Mouse (Mus musculus): ENCODE data around the gene Shc4.

Gene Shc4

GRCm38 (mm10) chr2:125684559-125685440, 39.1 kb downstream of the Shc4 start:
- no peak for DNase-seq

- no peak for DNase-seq
Measured at GRCm38 (mm10) chr2:125683895-125684294, 40.1 kb downstream of the Shc4 start.

- DNase-seq = no peak
Measured at GRCm38 (mm10) chr2:125681811-125682210, 42.1 kb downstream of the Shc4 start.

- peak; percentile 80 for DNase-seq
Measured at GRCm38 (mm10) chr2:125672957-125673631, 50.9 kb downstream of the Shc4 start, which contains the start of gene Eid1. Gene Eid1 (plus strand): TSS chr2:125673095.

- no peak for DNase-seq
Measured at GRCm38 (mm10) chr2:125672568-125672956, 51.4 kb downstream of the Shc4 start.

GRCm38 (mm10) chr2:125670846-125671245, 53.1 kb downstream of the Shc4 start:
- no peak for DNase-seq

GRCm38 (mm10) chr2:125667721-125668120, 56.2 kb downstream of the Shc4 start:
- DNase-seq = no peak

- no peak for DNase-seq
Measured at GRCm38 (mm10) chr2:125667184-125667583, 56.8 kb downstream of the Shc4 start.

GRCm38 (mm10) chr2:125666668-125667067, 57.3 kb downstream of the Shc4 start:
- DNase-seq = no peak

- no peak for DNase-seq
Measured at GRCm38 (mm10) chr2:125665909-125666308, 58.0 kb downstream of the Shc4 start.

GRCm38 (mm10) chr2:125665213-125665612, 58.7 kb downstream of the Shc4 start:
- no peak for DNase-seq

- DNase-seq = no peak
Measured at GRCm38 (mm10) chr2:125662517-125662916, 61.4 kb downstream of the Shc4 start.

GRCm38 (mm10) chr2:125661156-125661555, 62.8 kb downstream of the Shc4 start:
- DNase-seq = no peak

GRCm38 (mm10) chr2:125660537-125661130, 63.3 kb downstream of the Shc4 start:
- DNase-seq = no peak

- peak; percentile 49 for DNase-seq
Measured at GRCm38 (mm10) chr2:125659823-125660536, 64.0 kb downstream of the Shc4 start.

- no peak for DNase-seq
Measured at GRCm38 (mm10) chr2:125655391-125655790, 68.6 kb downstream of the Shc4 start.

GRCm38 (mm10) chr2:125653286-125653685, 70.7 kb downstream of the Shc4 start:
- DNase-seq = no peak

GRCm38 (mm10) chr2:125651563-125651962, 72.4 kb downstream of the Shc4 start:
- no peak for DNase-seq

GRCm38 (mm10) chr2:125650742-125651352, 73.1 kb downstream of the Shc4 start:
- no peak for DNase-seq

- no peak for DNase-seq
Measured at GRCm38 (mm10) chr2:125650038-125650437, 73.9 kb downstream of the Shc4 start.

GRCm38 (mm10) chr2:125644912-125645311, 79.0 kb downstream of the Shc4 start:
- no peak for DNase-seq

- no peak for DNase-seq
Measured at GRCm38 (mm10) chr2:125637331-125637730, 86.6 kb downstream of the Shc4 start.

GRCm38 (mm10) chr2:125630010-125630409, 93.9 kb downstream of the Shc4 start:
- no peak for DNase-seq

Measured in right cerebral cortex, postnatal 25 days (tissue).